Mouse (Mus musculus) erythroblast, embryonic 14.5 days (primary cell): ENCODE measurements around the gene Pde3b.

Source experiments
- GATA1 ChIP-seq: IDR thresholded peaks from 2 replicates; pipeline ENCODE4 v1.6.1; 2012; ENCODE audit warnings: low read length, inconsistent platforms, mixed read lengths
- TAL1 ChIP-seq: IDR thresholded peaks from 3 replicates; pipeline ENCODE4 v1.6.1; 2012; ENCODE audit warnings: low read length, inconsistent platforms, mixed read lengths

DNA sequence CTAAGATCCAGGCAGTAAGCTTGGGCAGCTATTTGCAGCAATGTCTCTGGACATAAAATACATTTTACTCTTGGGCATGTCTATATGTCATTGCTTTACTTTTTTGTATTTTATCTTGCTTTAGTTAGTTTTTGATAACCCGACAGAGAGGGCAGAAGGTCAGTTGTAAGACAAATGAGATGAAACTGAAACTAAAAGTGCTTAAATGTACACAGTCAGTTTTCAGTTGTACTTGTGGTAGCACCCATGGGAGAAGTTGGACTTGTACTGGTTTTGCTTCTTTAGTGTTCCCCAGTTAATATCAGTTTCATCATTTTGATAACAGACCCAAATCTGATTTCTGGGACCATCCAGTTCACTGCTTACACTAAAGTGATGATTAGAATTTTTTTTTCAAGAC, 24.6 kb downstream of the Pde3b start:
- TF ChIP-seq TAL1 (no peak), GATA1 (no peak)
